Mouse (Mus musculus): ENCODE measurements around the gene Nckap5.

Gene Nckap5

GRCm38 (mm10) chr1:126537223-126537757 lies 293.3 kb downstream of the Nckap5 start:
- DNase-seq = no peak

GRCm38 (mm10) chr1:126535527-126535926 lies 295.1 kb downstream of the Nckap5 start:
- DNase-seq = no peak

DNA sequence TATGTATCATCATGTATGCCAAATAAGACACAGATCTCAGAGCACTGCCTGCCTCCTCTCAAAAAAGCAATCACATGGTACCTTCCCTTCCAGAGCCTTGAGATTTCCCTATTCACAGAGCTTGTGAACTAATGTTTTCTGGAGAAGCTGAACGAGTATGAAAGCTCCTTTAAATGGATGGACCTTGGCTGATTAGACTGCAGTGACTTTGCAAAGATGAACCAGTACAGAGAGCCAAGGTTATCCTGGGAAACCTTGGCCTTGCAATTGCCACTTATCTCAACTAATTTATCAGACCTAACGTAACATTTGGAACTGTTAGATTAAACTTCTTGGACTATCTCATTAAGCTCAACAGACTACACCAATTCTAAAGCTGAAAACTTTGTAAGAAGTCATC lies 296.6 kb downstream of the Nckap5 start:
- no peak for DNase-seq

DNA sequence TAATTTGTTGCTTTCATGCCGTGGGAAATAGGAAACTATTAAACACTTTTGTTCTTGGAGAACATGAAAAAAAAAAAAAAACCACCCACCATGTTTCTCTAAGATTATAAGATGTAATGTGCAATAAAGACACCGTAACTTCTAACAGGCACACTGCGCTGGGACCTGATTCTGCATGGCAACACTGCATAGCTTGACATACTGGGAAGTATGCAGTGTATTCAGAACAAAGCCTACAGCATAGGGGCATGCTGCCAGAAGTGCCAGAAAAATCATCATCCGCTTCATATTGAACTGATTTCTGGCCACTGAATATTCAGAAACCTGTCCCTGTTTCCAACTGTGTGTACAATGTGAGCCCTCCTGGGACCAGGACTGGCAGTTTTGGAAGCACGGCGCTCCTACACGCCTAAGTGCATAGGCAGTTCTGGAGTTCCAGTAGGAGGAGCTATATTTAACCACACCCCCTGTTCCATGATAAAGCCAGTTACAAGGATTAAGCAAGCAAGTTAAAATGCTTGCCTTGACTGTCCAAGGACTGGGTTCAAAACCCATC lies 302.5 kb downstream of the Nckap5 start:
- no peak for DNase-seq

- no peak for DNase-seq
Observed at GRCm38 (mm10) chr1:126518067-126518466, 312.5 kb downstream of the Nckap5 start.

- DNase-seq = no peak
Observed at GRCm38 (mm10) chr1:126517427-126517826, 313.2 kb downstream of the Nckap5 start.

DNA sequence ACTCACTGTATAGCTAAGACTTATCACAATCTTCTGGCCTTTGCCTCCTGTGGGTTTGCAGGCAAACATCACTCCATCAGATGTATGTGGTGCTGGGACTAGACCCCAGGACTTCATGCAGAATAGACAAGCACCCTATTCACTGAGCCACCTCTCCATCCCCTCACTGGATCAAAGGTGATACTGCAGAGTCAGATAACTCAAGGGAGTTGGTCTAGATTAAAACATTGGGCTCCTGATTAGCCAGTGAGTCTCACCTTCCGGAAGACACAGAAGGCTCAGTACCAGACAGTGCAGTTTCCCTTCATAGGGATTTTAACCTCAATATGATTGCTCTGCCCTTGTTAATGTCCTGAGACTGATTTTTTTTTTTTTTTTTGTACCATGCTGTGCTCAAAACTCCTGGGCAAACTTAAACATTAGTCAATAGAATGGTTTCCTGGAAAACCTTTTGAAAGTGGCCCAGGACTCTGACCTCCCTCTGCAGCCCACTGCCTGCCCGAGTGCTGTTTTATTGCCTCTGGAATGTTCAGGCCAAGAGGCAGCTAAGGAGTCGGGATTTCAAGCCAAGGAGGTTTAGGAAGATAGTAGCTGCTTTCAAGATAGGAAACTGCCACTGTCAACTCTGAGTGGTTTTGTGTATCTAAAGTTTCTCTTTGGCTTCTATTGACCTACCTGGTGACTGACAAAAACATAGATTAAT lies 315.4 kb downstream of the Nckap5 start:
- no peak for DNase-seq

DNA sequence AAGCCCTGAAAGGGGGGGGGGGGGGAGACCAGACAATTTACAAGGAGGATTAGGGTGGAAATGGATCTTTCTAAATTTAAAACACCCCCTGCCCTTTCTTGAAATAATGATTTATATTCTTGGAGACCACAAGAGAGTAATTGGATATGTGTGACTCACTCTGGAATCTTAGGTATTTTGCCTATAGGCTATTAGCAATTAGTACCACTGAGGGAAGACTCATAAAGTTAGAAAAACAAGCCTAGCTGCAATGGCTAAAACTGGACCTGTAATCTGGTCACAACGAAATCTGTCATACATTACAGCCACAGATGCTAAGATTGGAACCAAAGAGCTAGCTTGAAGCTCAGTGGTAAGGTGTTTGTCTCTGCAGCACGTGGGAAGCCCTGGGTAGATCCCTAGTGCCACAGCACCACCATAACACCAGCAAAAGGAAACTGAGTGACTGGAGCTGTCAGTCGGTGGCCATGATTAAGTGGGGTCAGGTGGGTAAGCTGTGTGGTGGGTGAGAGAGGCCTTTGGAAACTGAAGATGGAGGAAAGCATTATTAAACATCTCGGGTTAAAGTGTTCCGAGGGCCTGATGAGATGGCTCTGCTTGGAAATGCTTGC lies 318.7 kb downstream of the Nckap5 start:
- no peak for DNase-seq

DNA sequence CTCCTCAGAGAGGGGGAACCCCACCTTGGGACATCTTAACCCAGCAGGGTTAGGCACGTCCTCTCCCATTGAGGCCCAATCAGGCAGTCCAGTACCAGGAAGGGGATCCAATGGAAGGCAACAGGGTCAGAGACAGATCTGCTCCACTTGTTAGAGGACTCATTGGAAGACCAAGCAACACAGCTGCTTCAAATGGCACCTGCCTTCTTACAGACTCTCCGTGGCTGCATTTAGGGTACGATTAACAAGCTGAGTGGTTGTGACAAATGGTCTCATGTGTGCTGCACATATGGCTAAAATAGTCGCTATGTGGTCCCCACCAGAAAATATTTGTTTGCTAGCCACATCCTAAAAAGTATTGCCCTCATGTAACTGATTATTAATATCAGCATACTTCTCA lies 325.9 kb downstream of the Nckap5 start:
- no peak for DNase-seq

- no peak for DNase-seq
Observed at GRCm38 (mm10) chr1:126502741-126503140, 327.9 kb downstream of the Nckap5 start.

DNA sequence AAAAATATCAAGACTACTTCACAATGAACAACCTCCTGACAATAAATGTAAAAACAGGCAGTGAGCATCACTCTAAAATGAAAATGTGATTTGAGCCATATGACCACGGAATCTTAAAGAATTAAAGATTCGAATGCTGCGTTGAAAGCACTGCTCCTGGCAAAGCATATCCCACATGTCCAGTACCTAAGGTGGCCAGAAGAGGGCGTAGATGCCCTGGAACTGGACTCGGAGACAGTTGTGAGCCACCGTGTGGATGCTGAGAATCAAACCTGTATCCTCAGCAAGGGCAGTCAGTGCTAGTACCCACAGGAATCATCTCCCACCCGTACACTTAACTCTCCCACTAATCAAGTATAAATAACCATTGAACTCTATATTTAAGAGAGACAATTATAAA lies 333.9 kb downstream of the Nckap5 start:
- no peak for DNase-seq

DNA sequence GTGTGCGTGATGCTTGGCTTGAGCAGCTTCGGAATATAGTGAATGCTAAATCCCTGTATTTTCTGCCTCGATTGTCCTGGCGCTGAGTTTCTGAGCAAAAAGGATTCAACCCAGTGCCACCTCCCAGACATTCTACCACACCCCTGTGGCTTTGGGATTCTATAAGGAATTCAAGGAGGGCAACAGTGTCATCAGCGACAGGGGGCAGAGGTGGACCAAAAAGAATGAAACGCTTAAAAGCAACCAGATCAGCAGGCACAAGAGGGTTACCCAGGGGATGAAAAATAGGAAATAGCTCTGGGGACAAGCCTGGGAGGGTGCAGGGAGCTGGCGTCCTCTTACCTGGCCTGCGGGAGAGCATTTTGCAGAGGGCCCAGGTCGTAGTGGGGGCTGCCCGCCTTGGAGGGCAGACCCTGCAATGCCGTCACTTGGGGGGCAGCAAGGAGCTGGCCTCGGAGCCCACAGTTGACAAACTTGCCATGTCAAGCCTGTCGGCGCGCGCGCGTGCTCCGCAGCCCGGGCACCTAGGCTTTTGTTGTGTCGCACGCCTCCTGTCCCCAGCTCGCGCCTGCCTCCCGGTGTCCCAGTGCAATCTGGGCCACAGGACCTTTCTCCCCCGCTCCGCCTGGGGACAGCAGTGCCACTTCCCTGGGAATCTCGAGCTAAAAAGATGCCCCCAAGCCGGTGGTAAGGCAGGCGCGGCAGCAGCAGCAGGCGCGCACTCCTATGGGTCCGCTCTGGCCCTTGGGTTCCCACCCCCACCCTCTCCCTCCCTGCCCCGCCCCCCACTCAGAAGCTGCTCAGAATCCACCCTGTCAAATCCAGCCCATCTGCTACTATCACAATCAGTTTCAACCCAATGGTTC lies 338.2 kb downstream of the Nckap5 start:
- DNase-seq = peak; percentile 41

- DNase-seq = no peak
Observed at GRCm38 (mm10) chr1:126491412-126491811, 339.2 kb downstream of the Nckap5 start.

DNA sequence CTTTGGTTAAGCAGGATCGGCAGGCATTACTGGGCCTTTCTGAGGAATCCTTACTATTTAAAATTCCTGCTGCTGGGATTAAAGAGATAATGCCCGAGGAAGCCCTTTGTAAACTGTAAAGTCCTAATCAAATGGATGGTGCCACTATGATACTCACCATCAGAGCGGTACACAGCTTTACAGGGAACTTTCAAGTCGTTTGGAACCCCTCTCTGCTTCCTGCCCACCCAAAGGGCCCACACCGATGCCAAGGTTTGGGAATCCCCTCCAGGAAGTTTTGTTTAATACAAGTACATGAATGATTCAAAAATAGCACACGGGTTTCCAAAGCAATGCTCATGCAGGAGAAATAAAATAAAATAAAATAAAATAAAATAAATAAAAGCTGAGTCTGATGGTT lies 340.3 kb downstream of the Nckap5 start:
- DNase-seq = no peak

GRCm38 (mm10) chr1:126484664-126485087 lies 345.9 kb downstream of the Nckap5 start:
- DNase-seq = peak; percentile 69

DNA sequence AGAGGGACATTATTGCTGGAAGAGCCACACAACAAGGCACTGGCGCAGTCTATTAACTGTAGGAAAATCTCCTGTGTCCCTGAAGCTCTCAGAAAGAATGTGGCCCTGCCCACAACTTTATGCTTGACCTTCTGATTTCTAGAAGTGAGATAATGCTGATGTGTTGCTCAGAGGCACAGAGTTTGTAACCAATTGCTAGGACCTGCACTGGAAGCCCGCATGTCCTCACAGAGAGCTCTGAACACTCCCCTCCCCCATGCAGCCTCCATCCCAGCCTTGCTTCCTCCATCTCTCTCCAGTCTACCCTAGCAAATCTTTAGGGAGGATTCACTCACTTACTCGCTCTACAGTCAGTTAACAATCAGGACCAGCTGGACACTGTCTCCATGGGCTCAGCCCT lies 346.9 kb downstream of the Nckap5 start:
- no peak for DNase-seq

GRCm38 (mm10) chr1:126481459-126482228 lies 349.0 kb downstream of the Nckap5 start:
- no peak for DNase-seq

GRCm38 (mm10) chr1:126473044-126473443 lies 357.6 kb downstream of the Nckap5 start:
- DNase-seq = no peak

GRCm38 (mm10) chr1:126471419-126471818 lies 359.2 kb downstream of the Nckap5 start:
- no peak for DNase-seq

GRCm38 (mm10) chr1:126470883-126471282 lies 359.7 kb downstream of the Nckap5 start:
- DNase-seq = no peak

GRCm38 (mm10) chr1:126469818-126470544 lies 360.6 kb downstream of the Nckap5 start:
- no peak for DNase-seq

All from kidney, postnatal 10 days (tissue).